Mouse (Mus musculus) intestine, embryonic 14.5 days (tissue): ENCODE results near the gene Gm45015. TPM values are rescaled to one million over a fixed set of nuclear protein-coding genes. Genes with fewer than 3 reads are reported as not detected.
"Not testable (repeated sequence)": the region's sequence is repeated elsewhere in the genome, so short reads cannot be mapped to it uniquely, and the experiment has no call there.

Source experiments
- ATAC-seq: fragments of 200-750 bp; cut with Nextera tagmentation; replicated peaks from 2 replicates; pipeline ENCODE4 v1.8.0; 2017; ENCODE audit warnings: low read depth, moderate number of reproducible peaks, moderate TSS enrichment, moderate library complexity; ENCODE audit not compliant: low FRiP score, low TSS enrichment
- DNase-seq: peaks from one replicate; pipeline ENCODE4 v3.0.0-alpha.2; 2018; ENCODE audit warnings: low spot score
- H3K27ac ChIP-seq: fragments of 300-500 bp; sonication (generic); 2 replicates; pipeline ENCODE4 v1.5.1; 2014; ENCODE audit warnings: low read depth, mild to moderate bottlenecking, control low read depth
- H3K27me3 ChIP-seq: fragments of 300-500 bp; sonication (generic); replicated peaks from 2 replicates; pipeline ENCODE4 v1.6.1; 2014; ENCODE audit warnings: low read length, control low read depth; ENCODE audit not compliant: control insufficient read depth, insufficient read depth
- H3K36me3 ChIP-seq: fragments of 300-500 bp; sonication (generic); 2 replicates; pipeline ENCODE4 v1.6.1; 2014; ENCODE audit warnings: low read length, control low read depth; ENCODE audit not compliant: control insufficient read depth, insufficient read depth
- H3K4me1 ChIP-seq: fragments of 300-500 bp; sonication (generic); replicated peaks from 2 replicates; pipeline ENCODE4 v1.6.1; 2014; ENCODE audit warnings: low read length, control low read depth, mixed read lengths; ENCODE audit not compliant: control insufficient read depth, insufficient read depth
- H3K4me2 ChIP-seq: fragments of 300-500 bp; sonication (generic); 2 replicates; pipeline ENCODE4 v1.6.1; 2014; ENCODE audit warnings: low read length
- H3K4me3 ChIP-seq: fragments of 300-500 bp; sonication (generic); 2 replicates; pipeline ENCODE4 v1.5.1; 2014; ENCODE audit warnings: low read depth, low read length, control low read depth, mixed read lengths
- H3K9ac ChIP-seq: fragments of 300-500 bp; sonication (generic); 2 replicates; pipeline ENCODE4 v1.6.1; 2014; ENCODE audit warnings: mild to moderate bottlenecking, low read length
- H3K9me3 ChIP-seq: fragments of 300-500 bp; sonication (generic); 2 replicates; pipeline ENCODE4 v1.6.1; 2016; ENCODE audit warnings: low read length, control low read depth; ENCODE audit not compliant: control insufficient read depth
- WGBS: fragments of 180-500 bp; shearing (Covaris S2); extraction: QIAGEN DNeasy Blood & Tissue Kit; methylation state at CpG from one replicate; pipeline ENCODE4 v1.1.7; 2014; 5-methylcytosine and 5-hydroxymethylcytosine counted together
- polyA plus RNA-seq: library from polyadenylated mRNA; unstranded; fragments of >200 nt; fragmentation: Nextera tagmentation; extraction: Ambion mirVana; gene quantifications from 2 replicates; pipeline ENCODE4 v1.2.1, GENCODE M21; 2014

Gm45015 gene
- polyA plus RNA-seq, 1 experiment from 2014 or later, result not detected

DNA sequence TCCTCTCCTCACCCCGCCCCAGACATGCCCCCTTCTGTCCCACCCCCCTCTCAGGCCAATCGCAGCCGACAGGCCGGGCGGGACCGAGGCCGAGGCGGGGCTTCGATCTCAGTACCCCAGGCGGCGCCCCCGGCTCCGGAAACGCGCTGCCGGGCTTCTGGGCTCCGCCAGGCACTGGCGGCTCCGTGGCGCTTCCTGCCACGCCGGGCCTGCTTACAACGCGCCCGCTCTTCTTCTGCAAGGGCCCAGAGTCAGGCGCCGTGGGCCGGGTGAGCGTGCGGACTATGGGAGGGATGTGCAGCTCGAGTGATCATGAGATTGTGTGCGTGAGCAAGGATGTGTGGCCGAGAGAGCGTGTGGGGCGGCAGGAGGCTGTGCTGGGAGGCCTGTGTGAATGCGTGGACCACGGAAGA, 5.8 kb upstream of the Gm45015 start, which contains the start of gene Zfp275:
TSS of gene Zfp275 (plus strand) at position 139 of the 413 bp plus-strand sequence.
- no peaks in the 10 kb centered on the region for H3K9me3 ChIP-seq
- H3K27ac ChIP-seq, result peak within 1 kb of the TSS; percentile 62
- H3K4me3 ChIP-seq, result peak within 1 kb of the TSS; percentile 57
- peak within 1 kb of the TSS; percentile 52 for H3K4me2 ChIP-seq
- 0 out of 2 replicates have a peak, but pooled peaks cover 9% of the 10 kb centered on the region for H3K27me3 ChIP-seq
- 11% methylated on average over 37 of the region's 37 CpGs for WGBS
- no peaks in the 10 kb centered on the region for H3K4me1 ChIP-seq
- peak; percentile 82 for DNase-seq
- peak within 1 kb of the TSS; percentile 66 for H3K9ac ChIP-seq
- H3K36me3 ChIP-seq, result no peaks in the 10 kb centered on the region
- peak; percentile 89 for ATAC-seq

DNA sequence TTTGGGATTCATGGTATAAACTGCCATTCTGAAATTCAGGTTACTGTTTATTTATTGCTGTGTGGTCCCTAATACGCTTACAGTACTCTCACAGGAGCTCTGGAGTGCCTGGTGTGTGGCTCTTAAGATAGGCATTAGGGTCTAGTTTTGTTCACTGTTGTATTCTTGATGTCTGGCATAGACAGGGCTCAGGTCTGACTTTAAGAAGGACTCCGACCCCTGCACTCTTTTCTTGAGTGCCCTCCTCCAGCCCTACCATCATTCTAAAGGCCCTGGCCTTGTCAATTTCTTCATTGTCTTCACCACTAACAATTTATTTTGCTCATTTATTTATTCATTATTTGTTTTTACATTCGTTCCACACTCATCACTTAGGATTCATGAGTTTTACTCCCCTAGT, 5.4 kb upstream of the Gm45015 start:
- H3K36me3 ChIP-seq, result no peaks in the 10 kb centered on the region
- H3K9ac ChIP-seq, result no peak overlapping the region
- H3K4me2 ChIP-seq, result peak overlapping the region; percentile 52
- H3K27me3 ChIP-seq, result peaks cover 9% of the 10 kb centered on the region; the same call in 1 of the 2 replicates
- peak; percentile 36; the same call in 1 of the 2 replicates for ATAC-seq
- 34% methylated on average over 3 of the region's 3 CpGs for WGBS
- H3K27ac ChIP-seq, result no peak overlapping the region
- 0 out of 2 replicates have a peak overlapping the region, but pooled peaks have one; percentile 57 for H3K4me3 ChIP-seq
- H3K9me3 ChIP-seq, result no peaks in the 10 kb centered on the region
- no peaks in the 10 kb centered on the region for H3K4me1 ChIP-seq
- DNase-seq, result no peak

- no peaks in the 10 kb centered on the region for H3K36me3 ChIP-seq
- no peak overlapping the region for H3K4me2 ChIP-seq
- no peak overlapping the region for H3K27ac ChIP-seq
- no peak overlapping the region for H3K9ac ChIP-seq
- no peaks in the 10 kb centered on the region for H3K9me3 ChIP-seq
- 58% methylated on average over 1 of the region's 1 CpGs for WGBS
- DNase-seq (no peak), ATAC-seq (no peak)
- no peak overlapping the region for H3K4me3 ChIP-seq
- peaks cover 9% of the 10 kb centered on the region; the same call in 1 of the 2 replicates for H3K27me3 ChIP-seq
- no peaks in the 10 kb centered on the region for H3K4me1 ChIP-seq
These were observed 4.8 kb upstream of the Gm45015 start for GRCm38 (mm10) chrX:73341473-73341872.

GRCm38 (mm10) chrX:73333548-73333947, 3.1 kb downstream of the Gm45015 start:
- DNase-seq, result no peak
- no peak for ATAC-seq
- Histone ChIP-seq H3K27me3 (peaks cover 4% of the 10 kb centered on the region; the same call in 1 of the 2 replicates), H3K9ac (no peak overlapping the region), H3K4me1 (no peaks in the 10 kb centered on the region), H3K27ac (no peak overlapping the region), H3K4me2 (no peak overlapping the region), H3K4me3 (no peak overlapping the region), H3K9me3 (no peaks in the 10 kb centered on the region), H3K36me3 (no peaks in the 10 kb centered on the region)

DNA sequence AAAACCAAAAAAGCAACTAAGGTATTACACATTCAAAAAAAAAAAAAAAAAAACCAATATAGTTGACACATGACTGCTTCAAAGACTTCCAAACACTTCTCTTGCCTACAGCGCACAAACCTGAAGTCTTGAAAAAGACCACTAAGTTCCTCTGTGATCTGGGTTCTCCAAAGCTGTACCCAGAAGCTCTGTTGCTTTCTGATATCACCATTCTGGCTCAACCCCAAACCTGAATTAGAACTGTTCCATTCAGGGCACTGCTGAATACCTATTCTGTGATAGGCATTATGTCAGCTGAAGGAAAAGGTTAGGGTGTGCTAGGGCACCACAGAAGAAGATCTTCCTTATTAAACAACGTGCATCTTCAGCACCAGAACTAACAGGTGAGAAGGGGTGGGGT, 9.4 kb downstream of the Gm45015 start:
- no peaks in the 10 kb centered on the region for H3K9me3 ChIP-seq
- H3K27me3 ChIP-seq, result 0 out of 2 replicates have a peak, but pooled peaks cover 3% of the 10 kb centered on the region
- DNase-seq, result no peak
- 81% methylated on average over 2 of the region's 2 CpGs for WGBS
- H3K9ac ChIP-seq, result no peak overlapping the region
- H3K36me3 ChIP-seq, result no peaks in the 10 kb centered on the region
- no peak overlapping the region for H3K4me2 ChIP-seq
- ATAC-seq, result no peak
- no peak overlapping the region for H3K4me3 ChIP-seq
- H3K4me1 ChIP-seq, result no peaks in the 10 kb centered on the region
- no peak overlapping the region for H3K27ac ChIP-seq

DNA sequence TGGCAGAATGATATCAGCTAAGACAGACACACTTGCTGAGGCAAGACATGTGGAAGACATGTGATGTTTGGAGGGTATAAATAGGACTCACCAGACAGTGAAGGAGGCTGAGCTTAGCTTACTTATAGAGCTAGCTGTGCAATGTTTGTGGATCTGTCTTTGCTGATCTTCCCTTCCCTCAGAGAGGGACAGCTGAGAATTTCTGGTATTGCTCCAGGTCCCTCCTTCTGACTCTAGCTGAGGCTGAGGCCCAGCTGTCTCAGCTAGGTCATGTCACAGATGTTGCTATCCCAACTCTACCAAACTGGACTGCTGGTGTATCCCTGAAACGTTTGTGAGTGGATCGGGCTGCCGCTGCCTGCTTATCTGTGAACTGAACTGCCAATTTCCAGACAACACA, 15.6 kb downstream of the Gm45015 start:
- no peak for ATAC-seq
- 69% methylated on average over 3 of the region's 3 CpGs for WGBS
- H3K4me1 ChIP-seq, result no peaks in the 10 kb centered on the region

GRCm38 (mm10) chrX:73312522-73312921, 24.1 kb downstream of the Gm45015 start:
- ATAC-seq (no peak), DNase-seq (no peak)
- 39% methylated on average over 3 of the region's 3 CpGs for WGBS

More for the DNA sequence above, 15.6 kb downstream of the Gm45015 start:
- H3K4me2 ChIP-seq, result no peak overlapping the region
- no peaks in the 10 kb centered on the region for H3K27me3 ChIP-seq
- H3K9me3 ChIP-seq, result no peaks in the 10 kb centered on the region
- no peak overlapping the region for H3K9ac ChIP-seq
- H3K36me3 ChIP-seq, result no peaks in the 10 kb centered on the region
- H3K27ac ChIP-seq, result no peak overlapping the region
- H3K4me3 ChIP-seq, result no peak overlapping the region
- no peak for DNase-seq

DNA sequence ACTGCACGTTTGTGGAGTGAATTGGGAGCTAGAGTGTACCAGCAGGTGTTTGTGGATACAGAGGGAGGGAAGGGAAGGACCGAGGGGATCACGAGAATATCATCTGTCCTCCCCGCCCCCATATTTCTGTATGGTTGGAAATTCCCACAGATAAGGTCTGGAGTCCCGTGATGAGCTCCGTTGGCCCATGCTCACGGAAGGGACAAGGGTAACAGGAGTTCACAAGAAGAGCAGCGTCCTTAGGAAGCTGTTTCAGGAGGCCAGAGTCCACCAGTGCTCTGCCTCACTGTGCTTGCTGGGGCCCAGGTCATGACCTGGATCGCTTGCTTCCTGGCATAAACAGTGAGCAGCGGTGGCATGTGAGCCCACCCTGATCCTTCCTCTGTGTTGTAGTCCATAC, 40.9 kb downstream of the Gm45015 start:
- not testable (repeated sequence) for H3K9ac ChIP-seq, H3K4me3 ChIP-seq, DNase-seq, H3K4me1 ChIP-seq, H3K27me3 ChIP-seq, H3K36me3 ChIP-seq, H3K4me2 ChIP-seq, H3K9me3 ChIP-seq, ATAC-seq, H3K27ac ChIP-seq
- WGBS, result 55% methylated on average over 7 of the region's 10 CpGs

More at GRCm38 (mm10) chrX:73312522-73312921, 24.1 kb downstream of the Gm45015 start:
- Histone ChIP-seq H3K4me1 (no peaks in the 10 kb centered on the region), H3K9ac (no peak overlapping the region), H3K9me3 (no peaks in the 10 kb centered on the region), H3K27ac (no peak overlapping the region), H3K4me3 (no peak overlapping the region), H3K36me3 (no peaks in the 10 kb centered on the region), H3K4me2 (no peak overlapping the region), H3K27me3 (no peaks in the 10 kb centered on the region)

DNA sequence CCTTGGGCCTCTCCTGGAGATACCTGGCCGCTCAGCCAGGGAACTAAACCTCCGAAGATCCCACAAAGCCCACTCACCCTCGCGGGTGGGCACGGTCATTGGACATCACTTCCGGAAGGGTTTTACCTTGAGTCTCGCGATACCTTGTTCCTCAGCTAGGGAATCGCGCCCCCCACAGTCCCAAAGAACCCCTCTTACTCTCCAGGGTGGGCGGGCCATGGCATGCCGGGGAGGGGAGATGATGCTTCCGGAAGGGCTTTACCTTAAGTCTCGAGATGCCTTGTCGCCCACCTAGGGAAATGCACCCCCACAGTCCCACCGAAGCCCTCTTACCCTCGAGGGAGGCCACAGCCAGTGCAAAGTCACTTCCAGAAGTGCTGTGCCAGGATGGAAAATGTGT, 43.8 kb downstream of the Gm45015 start, which contains the start of the genes Xlr5a and Xlr5c:
TSS of gene Xlr5a (minus strand) at position 101 of the 400 bp plus-strand sequence.
TSS of gene Xlr5c (minus strand) at position 101 of the 400 bp plus-strand sequence.
- H3K36me3 ChIP-seq, H3K9ac ChIP-seq, DNase-seq, H3K27me3 ChIP-seq, H3K4me3 ChIP-seq, H3K27ac ChIP-seq, H3K4me1 ChIP-seq, H3K9me3 ChIP-seq, H3K4me2 ChIP-seq, ATAC-seq: not testable (repeated sequence)
- WGBS, result 90% methylated on average over 12 of the region's 17 CpGs
